Mouse (Mus musculus) gastrocnemius, adult 2 months (tissue): ENCODE results near the gene Arhgap44. TPM values are rescaled to one million over a fixed set of nuclear protein-coding genes. Genes with fewer than 3 reads are reported as not detected.

Source experiments
- DNase-seq: peaks from one replicate; pipeline ENCODE4 v3.0.0; 2022
- H3K27ac ChIP-seq: fragments of 200-600 bp; 2 replicates; pipeline ENCODE4 v1.8.1; 2022; ENCODE audit warnings: mild to moderate bottlenecking
- H3K4me3 ChIP-seq: fragments of 200-600 bp; 2 replicates; pipeline ENCODE4 v1.8.1; 2022; ENCODE audit warnings: mild to moderate bottlenecking, moderate library complexity
- CTCF ChIP-seq: fragments of 200-600 bp; IDR thresholded peaks from 2 replicates; pipeline ENCODE4 v1.8.1; 2022; ENCODE audit warnings: antibody characterized with exemption, mild to moderate bottlenecking, moderate library complexity
- intact Hi-C: fragments of 180-260 bp; cut with DNase I; formaldehyde crosslinking; loops from one replicate; pipeline ENCODE4 v1.15.1; 2025
- total RNA-seq, 2 experiments: library from RNA; stranded (reverse); gene quantifications; 2 replicates each; pipeline ENCODE4 v1.2.3; 2021

Gene Arhgap44
- total RNA-seq, 2 experiments from 2014 or later, result 8.5 to 11.7 TPM

- Histone ChIP-seq H3K4me3 (no peak overlapping the region), H3K27ac (no peak overlapping the region)
- no peak for TF ChIP-seq CTCF
- intact Hi-C loops, result no loop called here
- no peak for DNase-seq
Measured at GRCm38 (mm10) chr11:65006047-65006446, 156.7 kb downstream of the Arhgap44 start.

DNA sequence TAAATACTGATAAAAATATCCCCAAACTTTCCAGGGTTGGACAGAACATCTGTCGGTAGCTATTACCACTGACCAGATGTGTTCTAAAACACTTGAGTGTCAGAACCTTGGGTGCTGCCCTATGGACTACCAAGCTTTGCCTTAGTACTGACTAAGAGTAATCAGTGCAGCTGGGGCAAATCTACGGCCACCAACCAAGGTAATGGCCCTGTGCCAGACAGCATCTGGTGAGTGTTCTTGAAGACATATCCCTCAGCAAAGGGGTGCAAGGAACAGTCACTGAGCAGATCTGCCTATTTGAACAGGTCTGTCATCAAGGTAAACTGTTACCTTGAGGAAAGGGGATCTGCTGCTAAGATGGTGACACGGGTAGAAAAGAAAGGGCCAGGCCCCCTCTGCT is 157.9 kb downstream of the Arhgap44 start:
- no peak overlapping the region for H3K4me3 ChIP-seq
- H3K27ac ChIP-seq, result no peak overlapping the region
- TF ChIP-seq CTCF, result no peak
- intact Hi-C loops, result no loop called here
- no peak for DNase-seq

GRCm38 (mm10) chr11:65003611-65004010 is 159.2 kb downstream of the Arhgap44 start:
- intact Hi-C loops, result no loop called here
- no peak for DNase-seq
- no peak for TF ChIP-seq CTCF
- Histone ChIP-seq H3K4me3 (no peak overlapping the region), H3K27ac (no peak overlapping the region)

DNA sequence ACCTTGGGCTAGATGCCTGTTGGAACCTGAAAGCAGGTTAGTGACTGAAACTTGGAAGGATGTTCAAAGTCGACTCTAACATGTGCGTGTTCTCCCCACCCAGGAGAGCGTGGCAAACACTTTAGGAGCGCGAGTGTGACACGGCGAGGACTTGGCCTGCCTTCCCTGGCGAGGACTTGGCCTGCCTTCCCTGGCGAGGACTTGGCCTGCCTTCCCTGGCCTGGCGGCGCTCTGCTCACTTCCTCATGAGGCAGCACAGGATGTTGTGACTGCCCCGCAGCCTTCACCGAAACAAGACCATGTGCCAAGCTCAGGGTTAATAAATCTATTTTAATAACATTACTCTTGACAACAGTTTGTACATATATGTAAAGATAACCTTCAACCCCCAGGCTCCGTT is 161.0 kb downstream of the Arhgap44 start:
- TF ChIP-seq CTCF, result no peak
- Histone ChIP-seq H3K4me3 (no peak overlapping the region), H3K27ac (0 out of 2 replicates have a peak overlapping the region, but pooled peaks have one; percentile 0)
- intact Hi-C loops, result no loop called here
- DNase-seq, result peak; percentile 62

DNA sequence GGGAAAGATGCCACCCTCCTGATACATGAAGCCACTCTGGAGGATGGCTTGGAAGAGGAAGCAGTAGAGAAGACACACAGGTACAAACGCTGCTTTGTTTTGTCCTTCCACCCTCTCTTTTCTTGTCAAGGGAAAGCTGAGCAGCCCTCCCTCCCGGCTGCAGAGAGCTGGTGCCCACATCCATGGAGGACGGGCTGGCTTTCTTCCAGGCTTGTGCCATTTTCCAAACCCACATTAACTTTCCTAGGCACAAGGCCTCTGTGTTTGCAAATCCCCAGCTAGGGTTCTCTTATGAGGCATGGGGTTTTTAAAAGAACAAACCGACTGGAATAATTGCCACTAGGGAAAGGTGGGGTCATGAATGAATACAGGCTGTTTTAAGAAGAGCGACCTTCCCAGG is 163.1 kb downstream of the Arhgap44 start:
- no peak for TF ChIP-seq CTCF
- H3K4me3 ChIP-seq, result no peak overlapping the region
- intact Hi-C loops, result no loop called here
- DNase-seq, result no peak
- no peak overlapping the region for H3K27ac ChIP-seq

DNA sequence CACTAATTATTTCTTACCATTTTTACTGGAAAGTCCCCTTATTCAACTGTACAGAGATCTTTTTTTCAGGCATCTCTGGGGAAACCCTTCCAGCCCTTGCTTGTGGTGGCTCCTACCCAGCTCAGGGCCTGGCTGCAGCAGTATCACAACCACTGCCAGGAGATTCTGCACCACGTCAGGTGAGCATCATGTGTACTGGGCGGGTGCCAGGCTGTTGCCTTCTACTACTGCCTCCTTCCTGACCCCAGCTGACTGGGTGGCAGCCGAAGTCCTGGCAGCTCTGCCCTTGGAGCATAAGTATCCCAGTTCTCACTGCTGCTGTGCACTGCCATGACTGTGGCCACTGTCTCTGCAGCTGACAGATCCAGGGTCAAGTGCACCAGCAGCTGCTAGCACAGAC is 164.3 kb downstream of the Arhgap44 start:
- H3K4me3 ChIP-seq, result no peak overlapping the region
- intact Hi-C loops, result no loop called here
- H3K27ac ChIP-seq, result no peak overlapping the region
- no peak for TF ChIP-seq CTCF
- peak; percentile 65 for DNase-seq

DNA sequence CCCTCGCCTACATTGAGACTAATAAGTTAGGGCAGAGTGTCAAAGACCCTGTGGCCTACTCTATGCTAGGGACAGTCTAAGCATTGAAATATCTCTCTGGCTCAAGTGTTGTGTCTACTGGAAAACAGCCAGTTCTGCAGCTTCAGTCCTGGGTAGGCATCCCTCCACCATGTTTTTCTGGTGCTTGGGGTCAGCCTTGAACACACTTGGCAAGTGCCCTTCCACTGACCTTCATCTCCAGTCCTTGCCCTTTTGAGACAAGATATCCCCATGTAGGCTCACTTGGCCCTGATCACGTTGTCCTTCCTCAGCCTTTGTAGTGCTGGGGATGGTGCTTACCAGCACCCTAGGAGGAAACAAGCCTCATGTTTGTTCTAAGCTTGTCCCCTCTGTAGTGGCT is 174.2 kb downstream of the Arhgap44 start:
- DNase-seq, result no peak
- no peak for TF ChIP-seq CTCF
- no peak overlapping the region for H3K4me3 ChIP-seq
- H3K27ac ChIP-seq, result no peak overlapping the region
- intact Hi-C loops, result no loop called here

DNA sequence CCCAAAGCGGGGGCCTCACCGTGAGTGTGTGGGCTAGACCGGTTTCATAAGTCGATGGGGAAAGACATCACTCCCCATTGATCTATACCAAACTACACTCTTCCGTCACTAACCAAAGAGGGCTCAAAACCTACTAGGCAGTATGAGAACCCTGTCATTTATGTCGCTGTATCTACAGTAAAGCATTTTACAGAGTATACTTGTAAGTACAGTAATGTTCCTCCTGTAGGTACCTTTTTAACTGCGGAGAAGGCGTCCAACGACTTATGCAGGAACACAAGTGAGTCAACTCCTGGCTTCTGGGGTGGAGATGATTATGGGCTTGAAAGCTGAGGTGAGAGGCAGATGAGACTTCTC is 183.3 kb downstream of the Arhgap44 start:
- intact Hi-C loops, result no loop called here
- no peak for DNase-seq
- Histone ChIP-seq H3K27ac (peak overlapping the region; percentile 89), H3K4me3 (peak overlapping the region; percentile 92)
- TF ChIP-seq CTCF, result no peak

GRCm38 (mm10) chr11:64978720-64979488 is 183.9 kb downstream of the Arhgap44 start, which contains the start of gene Elac2:
TSS of gene Elac2 (plus strand) at chr11:64979038.
- DNase-seq, result peak; percentile 97
- Histone ChIP-seq H3K27ac (peak within 1 kb of the TSS; percentile 89), H3K4me3 (peak within 1 kb of the TSS; percentile 92)
- no peak for TF ChIP-seq CTCF
- intact Hi-C loops, result no loop called here

DNA sequence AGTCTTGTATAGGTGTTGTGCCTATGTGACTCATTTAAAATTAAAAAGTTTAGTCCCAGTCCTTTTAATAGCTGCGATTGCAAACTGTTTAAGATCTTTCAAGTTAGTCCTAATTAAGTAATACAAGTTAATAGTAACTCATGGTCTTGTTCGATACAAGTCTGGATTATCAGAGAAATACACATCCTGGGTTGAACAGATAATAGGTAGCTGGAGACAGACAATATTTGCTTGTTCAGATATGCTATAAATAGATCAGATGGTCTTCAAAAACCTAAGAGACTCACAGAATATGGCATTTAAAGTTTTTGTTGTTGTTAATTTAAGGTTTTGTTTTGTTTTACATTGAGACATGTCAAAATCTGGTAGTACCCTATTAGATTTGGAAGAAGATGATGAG is 190.3 kb downstream of the Arhgap44 start:
- TF ChIP-seq CTCF, result no peak
- intact Hi-C loops, result no loop called here
- H3K4me3 ChIP-seq, result no peak overlapping the region
- no peak overlapping the region for H3K27ac ChIP-seq
- no peak for DNase-seq

DNA sequence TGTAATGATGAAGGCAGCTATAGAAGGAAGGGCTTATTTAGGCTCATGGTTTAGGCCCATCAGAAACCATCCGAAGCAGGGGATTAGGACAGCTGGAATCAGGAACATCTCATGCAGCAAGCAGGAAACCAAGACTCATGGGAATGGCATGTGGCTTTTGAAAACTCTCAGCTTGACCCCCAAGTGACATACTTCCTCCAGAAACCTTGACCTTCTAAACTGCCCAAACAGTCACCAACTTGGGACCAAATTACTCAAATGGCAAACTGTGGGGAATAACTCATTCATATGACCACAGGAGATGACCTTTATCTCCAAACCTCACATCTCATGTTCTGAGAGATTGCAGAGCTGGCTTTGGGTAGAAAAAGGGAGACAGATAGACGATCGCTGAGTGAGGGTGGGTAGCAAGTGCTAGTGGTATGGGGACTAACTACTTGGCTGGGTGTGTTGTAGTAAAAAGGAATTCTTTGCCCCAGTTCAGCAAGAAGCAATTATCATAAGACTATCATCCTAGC is 191.2 kb downstream of the Arhgap44 start:
- H3K4me3 ChIP-seq, result no peak overlapping the region
- H3K27ac ChIP-seq, result no peak overlapping the region
- TF ChIP-seq CTCF, result no peak
- intact Hi-C loops, result no loop called here
- no peak for DNase-seq

DNA sequence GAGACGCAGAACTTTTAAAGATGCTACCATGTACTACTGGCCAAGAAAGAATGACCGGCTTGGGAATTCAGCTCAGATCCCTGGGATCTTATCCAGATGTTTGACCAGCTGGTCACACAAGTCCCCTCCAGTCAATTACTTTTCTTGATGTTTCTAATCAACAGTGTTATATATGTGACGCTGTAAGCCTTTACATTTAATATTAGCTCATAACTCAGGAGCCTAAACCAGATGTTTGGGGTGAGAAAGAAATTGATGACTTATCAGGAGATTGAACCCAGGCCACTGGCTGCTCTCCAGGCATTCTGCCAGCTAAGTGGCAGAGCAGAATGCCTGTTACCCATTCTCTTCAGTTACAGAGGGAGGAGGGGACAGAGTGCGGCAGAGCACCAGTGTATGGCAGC is 193.8 kb downstream of the Arhgap44 start:
- no peak overlapping the region for H3K27ac ChIP-seq
- DNase-seq, result no peak
- no peak overlapping the region for H3K4me3 ChIP-seq
- TF ChIP-seq CTCF, result no peak
- intact Hi-C loops, result loop anchor here (10.0 kb wide), 1 partner anchor 1044 kb away; the partner anchor contains the start of gene Hs3st3b1

DNA sequence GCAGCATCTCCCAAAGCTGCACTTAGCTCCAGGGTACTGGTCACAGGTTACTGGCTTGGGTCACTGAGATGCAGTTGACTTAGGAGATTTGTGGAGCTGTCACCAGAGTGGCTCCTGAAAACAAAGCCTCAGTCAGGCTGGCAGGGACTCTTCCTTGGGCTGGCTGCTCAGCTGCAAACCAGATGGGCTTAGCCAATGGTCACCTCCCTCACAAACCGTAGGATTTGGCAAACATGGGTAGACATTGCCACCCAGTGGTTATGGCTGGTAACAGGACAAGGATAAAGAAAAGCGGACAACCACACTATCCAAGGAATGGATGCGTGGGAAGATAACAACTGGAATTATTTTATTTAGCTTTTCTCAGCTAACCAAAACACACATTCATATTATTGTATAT is 194.3 kb downstream of the Arhgap44 start:
- DNase-seq, result peak; percentile 66
- intact Hi-C loops, result loop anchor here (10.0 kb wide), 1 partner anchor 1044 kb away; the partner anchor contains the start of gene Hs3st3b1
- peak; percentile 79 for TF ChIP-seq CTCF
- H3K27ac ChIP-seq, result no peak overlapping the region
- no peak overlapping the region for H3K4me3 ChIP-seq

DNA sequence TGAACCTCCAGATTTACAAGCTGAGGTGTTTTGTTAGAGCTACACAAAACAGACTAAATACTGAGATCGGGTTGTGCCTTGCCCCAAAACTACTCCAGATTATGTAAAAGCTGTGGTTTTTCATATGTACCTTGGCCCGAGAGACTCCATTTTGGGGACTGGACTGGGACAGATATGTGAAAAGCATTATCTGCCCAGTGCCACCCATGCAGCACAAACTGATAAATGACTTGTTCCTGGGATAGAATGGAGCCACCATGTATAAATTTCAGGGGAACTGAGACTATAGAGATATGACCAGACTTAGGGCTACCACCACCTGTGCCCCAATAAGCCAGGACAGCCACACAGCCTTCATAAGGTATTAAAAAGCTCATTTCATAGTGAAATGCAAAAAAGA is 200.1 kb downstream of the Arhgap44 start:
- no peak for TF ChIP-seq CTCF
- intact Hi-C loops, result loop anchor here (10.0 kb wide), 1 partner anchor 1038 kb away; the partner anchor contains the start of gene Hs3st3b1
- no peak overlapping the region for H3K27ac ChIP-seq
- no peak for DNase-seq
- H3K4me3 ChIP-seq, result no peak overlapping the region
